Comparison of ENCODE assay signal across 7 mouse cellular contexts in genomic region chr1:119053402-119053841, GRCm38 (mm10). TPM values are rescaled to one million over a fixed set of nuclear protein-coding genes. Genes with fewer than 3 reads are reported as not detected.
DNase-seq lines count a peak whose midpoint lies in the region; ATAC-seq and TF ChIP-seq lines count a peak whose summit lies in the region.

Gene Gli2 (minus strand): TSS chr1:119053619.

- peak; percentile 65; the same call in 1 of the 2 replicates for ATAC-seq in heart, embryonic 13.5 days (ENCODE audit: extremely low read depth, insufficient number of reproducible peaks, low FRiP score, low TSS enrichment)
- peak; percentile 74 for ATAC-seq in kidney, postnatal 0 days (replicated peaks; ENCODE audit: low FRiP score, low read depth)
- ATAC-seq in midbrain, postnatal 0 days (ENCODE audit: low FRiP score), result peak; percentile 83

- H3K9ac ChIP-seq in heart, embryonic 13.5 days, result peak within 1 kb of the TSS; percentile 82
- H3K9ac ChIP-seq in kidney, postnatal 0 days (ENCODE audit: low read depth, low read length), result peak within 1 kb of the TSS; percentile 46; the same call in 1 of the 2 replicates
- H3K9ac ChIP-seq in midbrain, postnatal 0 days (replicated peaks; ENCODE audit: low read length, poor library complexity, severe bottlenecking), result peak within 1 kb of the TSS; percentile 39

- peak within 1 kb of the TSS; percentile 71 for H3K4me3 ChIP-seq in forebrain, embryonic 10.5 days
- peak within 1 kb of the TSS; percentile 67 for H3K4me3 ChIP-seq in heart, embryonic 13.5 days
- H3K4me3 ChIP-seq in kidney, postnatal 0 days (replicated peaks; ENCODE audit: low read depth, low read length), result peak within 1 kb of the TSS; percentile 47
- peak within 1 kb of the TSS; percentile 45 for H3K4me3 ChIP-seq in midbrain, postnatal 0 days (ENCODE audit: low read depth, low read length)
- H3K4me3 ChIP-seq in testis, adult 2 months (ENCODE audit: control insufficient read depth, low read depth, low read length), result peak within 1 kb of the TSS; percentile 73

- H3K4me1 ChIP-seq in forebrain, embryonic 10.5 days, result peaks cover 64% of the 10 kb centered on the region
- peaks cover 45% of the 10 kb centered on the region for H3K4me1 ChIP-seq in heart, embryonic 13.5 days
- H3K4me1 ChIP-seq in kidney, postnatal 0 days (replicated peaks; ENCODE audit: insufficient read depth, low read length), result peaks cover 7% of the 10 kb centered on the region; the same call in 1 of the 2 replicates
- peaks cover 6% of the 10 kb centered on the region; the same call in 1 of the 2 replicates for H3K4me1 ChIP-seq in midbrain, postnatal 0 days (ENCODE audit: insufficient read depth, low read length)
- H3K4me1 ChIP-seq in testis, adult 2 months (ENCODE audit: control insufficient read depth, insufficient read depth, low read length), result peaks cover 13% of the 10 kb centered on the region

- no peak for TF ChIP-seq POLR2A in testis, adult 2 months (IDR thresholded peaks at IDR 0.05; ENCODE audit: control insufficient read depth, low read depth, low read length)

- WGBS in forebrain, embryonic 10.5 days, result under 1% methylated on average over 37 of the region's 42 CpGs
- WGBS in heart, embryonic 13.5 days, result under 1% methylated on average over 29 of the region's 42 CpGs
- WGBS in kidney, postnatal 0 days, result under 1% methylated on average over 41 of the region's 42 CpGs
- under 1% methylated on average over 32 of the region's 42 CpGs for whole genome bisulfite sequencing in midbrain, postnatal 0 days

- peak within 1 kb of the TSS; percentile 98 for H3K4me2 ChIP-seq in heart, embryonic 13.5 days
- peak within 1 kb of the TSS; percentile 73 for H3K4me2 ChIP-seq in kidney, postnatal 0 days (ENCODE audit: low read length)
- H3K4me2 ChIP-seq in midbrain, postnatal 0 days (ENCODE audit: low read depth, low read length, poor library complexity, severe bottlenecking), result peak within 1 kb of the TSS; percentile 98

- peak within 1 kb of the TSS; percentile 98 for H3K27ac ChIP-seq in forebrain, embryonic 10.5 days
- H3K27ac ChIP-seq in heart, embryonic 13.5 days (replicated peaks), result peak within 1 kb of the TSS; percentile 85
- peak within 1 kb of the TSS; percentile 55 for H3K27ac ChIP-seq in kidney, postnatal 0 days
- H3K27ac ChIP-seq in midbrain, postnatal 0 days (ENCODE audit: low read depth, low read length), result 0 out of 2 replicates have a peak within 1 kb of the TSS, but pooled peaks have one; percentile 8
- peak within 1 kb of the TSS; percentile 55 for H3K27ac ChIP-seq in testis, adult 2 months (ENCODE audit: control insufficient read depth, insufficient read depth, low read depth, low read length)

- H3K9me3 ChIP-seq in forebrain, embryonic 10.5 days, result no peaks in the 10 kb centered on the region
- H3K9me3 ChIP-seq in heart, embryonic 13.5 days, result no peaks in the 10 kb centered on the region
- no peaks in the 10 kb centered on the region for H3K9me3 ChIP-seq in kidney, postnatal 0 days (replicated peaks; ENCODE audit: low read length)
- no peaks in the 10 kb centered on the region for H3K9me3 ChIP-seq in midbrain, postnatal 0 days (ENCODE audit: low read length)

- peaks cover 29% of the 10 kb centered on the region for H3K27me3 ChIP-seq in forebrain, embryonic 10.5 days (ENCODE audit: poor library complexity, severe bottlenecking)
- H3K27me3 ChIP-seq in heart, embryonic 13.5 days (replicated peaks), result peaks cover 62% of the 10 kb centered on the region
- peaks cover 4% of the 10 kb centered on the region; the same call in 1 of the 2 replicates for H3K27me3 ChIP-seq in kidney, postnatal 0 days (ENCODE audit: insufficient read depth, low read length)
- H3K27me3 ChIP-seq in midbrain, postnatal 0 days (ENCODE audit: insufficient read depth, low read length), result peaks cover 23% of the 10 kb centered on the region
- no peaks in the 10 kb centered on the region for H3K27me3 ChIP-seq in testis, adult 2 months (ENCODE audit: control insufficient read depth, insufficient read depth, low read length)

- DNase-seq in c-Kit-positive CD71-positive TER-119-negative erythroid progenitor cells, embryonic 14.5 days (ENCODE audit: low read depth), result peak; percentile 5
- DNase-seq in forebrain, embryonic 10.5 days (ENCODE audit: extremely low spot score, low spot score), result peak; percentile 92
- DNase-seq in kidney, postnatal 0 days (ENCODE audit: low spot score), result peak; percentile 94
- peak; percentile 75 for DNase-seq in liver
- DNase-seq in midbrain, postnatal 0 days (ENCODE audit: low spot score), result peak; percentile 95

- H3K36me3 ChIP-seq in forebrain, embryonic 10.5 days (replicated peaks), result peaks cover 4% of the 10 kb centered on the region
- H3K36me3 ChIP-seq in heart, embryonic 13.5 days, result no peaks in the 10 kb centered on the region
- no peaks in the 10 kb centered on the region for H3K36me3 ChIP-seq in kidney, postnatal 0 days (ENCODE audit: insufficient read depth, low read length)
- H3K36me3 ChIP-seq in midbrain, postnatal 0 days (ENCODE audit: insufficient read depth, low read length), result no peaks in the 10 kb centered on the region
- no peaks in the 10 kb centered on the region for H3K36me3 ChIP-seq in testis, adult 2 months (ENCODE audit: control insufficient read depth, insufficient read depth, low read length)

- TF ChIP-seq CTCF in kidney, postnatal 0 days (IDR thresholded peaks at IDR 0.05; ENCODE audit: low read depth), result peak; percentile 78
- peak; percentile 85 for TF ChIP-seq CTCF in midbrain, postnatal 0 days (IDR thresholded peaks at IDR 0.05)
- peak; percentile 37; the same call in 1 of the 2 replicates for TF ChIP-seq CTCF in testis, adult 2 months (IDR thresholded peaks at IDR 0.05; ENCODE audit: control insufficient read depth, insufficient read depth, insufficient replicate concordance, low read depth, low read length)

RNA-seq across cellular contexts. Expression of gene Gli2, which starts in this region (rescaled TPM):
- 12.9 and 13.0 TPM in 2 replicates for polyA plus RNA-seq in forebrain, embryonic 10.5 days (2016; fragmentation: Nextera tagmentation; extraction: Ambion mirVana)
- polyA plus RNA-seq in heart, embryonic 13.5 days (2015; fragmentation: Nextera tagmentation; extraction: Ambion mirVana), result 3.1 and 3.3 TPM in 2 replicates
- polyA plus RNA-seq in kidney, postnatal 0 days (2015; fragmentation: Nextera tagmentation; extraction: Ambion mirVana), result 2.6 and 4.2 TPM in 2 replicates
- total RNA-seq in midbrain, postnatal 0 days (2014; rRNA removed), result 3.3 and 4.7 TPM in 2 replicates
- polyA plus RNA-seq in midbrain, postnatal 0 days (2015; fragmentation: Nextera tagmentation; extraction: Ambion mirVana), result 0.77 and 0.84 TPM in 2 replicates
- polyA plus RNA-seq in testis, adult 2 months (2012; rRNA removed), result 1.3 and 1.4 TPM in 2 replicates

Comparison
In these comparisons a context has a peak if more than half of its experiments do, and no peak if none do; other contexts are left out.
1. Peak in every context shown above with its lines: DNase-seq, ATAC-seq, H3K4me3 ChIP-seq and H3K27ac ChIP-seq.
2. DNase-seq: peak in every context shown above with its lines; median percentile 95 in midbrain, postnatal 0 days; 94 in kidney, postnatal 0 days; 92 in forebrain, embryonic 10.5 days; 75 in liver; 5 in c-Kit-positive CD71-positive TER-119-negative erythroid progenitor cells, embryonic 14.5 days.
3. H3K27ac ChIP-seq: peak in every context shown above with its lines; median percentile 98 in forebrain, embryonic 10.5 days; 85 in heart, embryonic 13.5 days; 55 in kidney, postnatal 0 days; 55 in testis, adult 2 months; 8 in midbrain, postnatal 0 days.